9 mouse cellular contexts compared by ENCODE assay signal in the genomic region with DNA sequence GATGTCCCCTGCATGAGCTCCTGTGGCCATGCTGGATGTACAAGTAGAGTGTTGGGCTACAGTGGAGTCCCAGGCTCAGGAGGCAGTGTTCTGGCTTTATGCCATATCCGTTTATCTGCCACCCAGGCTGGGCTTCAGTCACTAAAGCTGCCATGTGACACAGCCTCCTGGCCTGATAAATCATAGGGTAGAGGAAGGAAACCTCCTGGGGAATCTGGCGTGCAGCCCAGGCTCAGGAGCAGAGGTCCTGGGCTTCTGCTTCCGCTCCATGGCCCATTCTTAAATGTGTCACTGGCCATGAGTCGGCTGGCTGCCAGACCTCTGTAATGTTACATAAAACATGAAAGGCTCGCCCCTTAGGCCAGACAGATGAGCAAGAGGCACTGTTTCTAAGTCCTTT. TPM values are rescaled to one million over a fixed set of nuclear protein-coding genes. Genes with fewer than 3 reads are reported as not detected.
DNase-seq lines count a peak whose midpoint lies in the region; ATAC-seq and TF ChIP-seq lines count a peak whose summit lies in the region.
"Had no signal": no experiment of that assay in that cellular context is flagged by ENCODE, and none has a peak within 500 bp of the region (broad histone marks: within the 10 kb centered on the region; RNA-seq: fewer than 3 reads in every experiment).

No protein-coding gene starts in this region.

- no peaks in the 10 kb centered on the region for H3K27me3 ChIP-seq in hindbrain, embryonic 16.5 days (replicated peaks; ENCODE audit: control insufficient read depth, insufficient read depth, low read length)
- no peaks in the 10 kb centered on the region for H3K27me3 ChIP-seq in midbrain, embryonic 16.5 days (ENCODE audit: control insufficient read depth, insufficient read depth, low read depth, low read length)
- H3K27me3 ChIP-seq in stomach, embryonic 16.5 days (ENCODE audit: control insufficient read depth, insufficient read depth, low read length), result no peaks in the 10 kb centered on the region

- DNase-seq in MN1 (ENCODE audit: low spot score), result peak; percentile 97
- peak; percentile 52 to 72 for DNase-seq in adrenal gland, postnatal 4 days (ENCODE audit: low spot score in 2 of 2)
- DNase-seq in gastrocnemius, adult 2 months, result peak; percentile 87
- DNase-seq in left cerebral cortex, postnatal 10 days (ENCODE audit: extremely low spot score in 1 of 2, low spot score in 2 of 2), result peak; percentile 68 to 96
- DNase-seq in T-cell, adult 2 months (ENCODE audit: low spot score), result no peak

- ATAC-seq in hindbrain, embryonic 16.5 days, result peak; percentile 75
- peak; percentile 78 for ATAC-seq in midbrain, embryonic 16.5 days
- peak; percentile 45 for ATAC-seq in stomach, embryonic 16.5 days (ENCODE audit: insufficient read depth, low FRiP score)

- H3K36me3 ChIP-seq in hindbrain, embryonic 16.5 days (ENCODE audit: control insufficient read depth, insufficient read depth, low read length), result no peaks in the 10 kb centered on the region
- H3K36me3 ChIP-seq in midbrain, embryonic 16.5 days (ENCODE audit: control insufficient read depth, insufficient read depth, low read length), result no peaks in the 10 kb centered on the region
- no peaks in the 10 kb centered on the region for H3K36me3 ChIP-seq in stomach, embryonic 16.5 days (ENCODE audit: control insufficient read depth, insufficient read depth, low read length)

- 26% methylated on average over 5 of the region's 5 CpGs for WGBS in hindbrain, embryonic 16.5 days
- 33% methylated on average over 5 of the region's 5 CpGs for WGBS in midbrain, embryonic 16.5 days
- WGBS in stomach, embryonic 16.5 days, result 24% methylated on average over 5 of the region's 5 CpGs

- H3K9me3 ChIP-seq in hindbrain, embryonic 16.5 days (ENCODE audit: control insufficient read depth, low read length), result no peaks in the 10 kb centered on the region
- no peaks in the 10 kb centered on the region for H3K9me3 ChIP-seq in midbrain, embryonic 16.5 days (replicated peaks; ENCODE audit: control insufficient read depth, low read length, poor library complexity, severe bottlenecking)
- H3K9me3 ChIP-seq in stomach, embryonic 16.5 days (replicated peaks; ENCODE audit: control insufficient read depth, low read length), result peaks cover 4% of the 10 kb centered on the region; the same call in 1 of the 2 replicates

- intact Hi-C loops in gastrocnemius, adult 2 months (cut with DNase I), result loop anchor here (5.0 kb wide), 1 partner anchor 39 kb away; a partner anchor contains a TSS
- intact Hi-C loops in left cerebral cortex, postnatal 10 days (cut with DNase I), result no loop called here

- H3K9ac ChIP-seq in hindbrain, embryonic 16.5 days (ENCODE audit: low read depth, low read length), result no peak overlapping the region
- no peak overlapping the region for H3K9ac ChIP-seq in midbrain, embryonic 16.5 days (ENCODE audit: low read depth, low read length)
- H3K9ac ChIP-seq in stomach, embryonic 16.5 days (ENCODE audit: low read length), result no peak overlapping the region; the same call in 1 of the 2 replicates

- peaks cover 23% of the 10 kb centered on the region for H3K4me1 ChIP-seq in hindbrain, embryonic 16.5 days (ENCODE audit: control insufficient read depth, insufficient read depth, low read depth, low read length)
- no peaks in the 10 kb centered on the region; the same call in 1 of the 2 replicates for H3K4me1 ChIP-seq in midbrain, embryonic 16.5 days (ENCODE audit: control insufficient read depth, insufficient read depth, low read length)
- H3K4me1 ChIP-seq in stomach, embryonic 16.5 days (ENCODE audit: control insufficient read depth, insufficient read depth, low read length), result peaks cover 34% of the 10 kb centered on the region

- H3K27ac ChIP-seq in gastrocnemius, adult 2 months, result peak overlapping the region; percentile 78
- H3K27ac ChIP-seq in hindbrain, embryonic 16.5 days (ENCODE audit: low read depth, low read length), result peak overlapping the region; percentile 69
- 0 out of 2 replicates have a peak overlapping the region, but pooled peaks have one; percentile 35 for H3K27ac ChIP-seq in midbrain, embryonic 16.5 days (ENCODE audit: low read length)
- H3K27ac ChIP-seq in stomach, embryonic 16.5 days (ENCODE audit: low read length), result peak overlapping the region; percentile 88

- H3K4me2 ChIP-seq in hindbrain, embryonic 16.5 days (ENCODE audit: low read length), result no peak overlapping the region
- no peak overlapping the region for H3K4me2 ChIP-seq in midbrain, embryonic 16.5 days (ENCODE audit: low read length)
- peak overlapping the region; percentile 19; the same call in 1 of the 2 replicates for H3K4me2 ChIP-seq in stomach, embryonic 16.5 days (ENCODE audit: low read depth, low read length)

- no peak overlapping the region for H3K4me3 ChIP-seq in gastrocnemius, adult 2 months
- H3K4me3 ChIP-seq in hindbrain, embryonic 16.5 days (ENCODE audit: low read length), result no peak overlapping the region
- no peak overlapping the region for H3K4me3 ChIP-seq in midbrain, embryonic 16.5 days (ENCODE audit: low read depth, low read length)
- H3K4me3 ChIP-seq in stomach, embryonic 16.5 days (replicated peaks; ENCODE audit: low read length), result no peak overlapping the region

- no peak for TF ChIP-seq CTCF in gastrocnemius, adult 2 months (IDR thresholded peaks at IDR 0.05)

RNA-seq across cellular contexts. Expression of a gene that starts 31.3 kb away (rescaled TPM):
- under 1 TPM; 0.22 to 0.37 TPM for total RNA-seq in adrenal gland, postnatal 4 days (2021)
- not detected for total RNA-seq in gastrocnemius, adult 2 months (2021)
- not detected in 2 replicates for polyA plus RNA-seq in hindbrain, embryonic 16.5 days (2015; fragmentation: Nextera tagmentation; extraction: Ambion mirVana)
- under 1 TPM in 1 of 2 experiments, not detected in 1; 0.34 TPM for total RNA-seq in left cerebral cortex, postnatal 10 days (2021)
- not detected in 2 replicates for polyA plus RNA-seq in midbrain, embryonic 16.5 days (2015; fragmentation: Nextera tagmentation; extraction: Ambion mirVana)
- polyA plus RNA-seq in stomach, embryonic 16.5 days (2015; fragmentation: Nextera tagmentation; extraction: Ambion mirVana), result not detected in 2 replicates
- polyA plus RNA-seq: embryonic facial prominence, embryonic 11.5 days had no signal

RNA-seq across cellular contexts. Expression of a gene that starts 36.7 kb away (rescaled TPM):
- total RNA-seq in adrenal gland, postnatal 4 days (2021), result 100 to 1,000 TPM; 158 to 160 TPM
- total RNA-seq in gastrocnemius, adult 2 months (2021), result 10 to 100 TPM; 63.4 to 87.3 TPM
- polyA plus RNA-seq in hindbrain, embryonic 16.5 days (2015; fragmentation: Nextera tagmentation; extraction: Ambion mirVana), result 65.1 and 67.4 TPM in 2 replicates
- 100 to 1,000 TPM; 125 to 126 TPM for total RNA-seq in left cerebral cortex, postnatal 10 days (2021)
- 37.7 and 45.7 TPM in 2 replicates for polyA plus RNA-seq in midbrain, embryonic 16.5 days (2015; fragmentation: Nextera tagmentation; extraction: Ambion mirVana)
- 151 and 162 TPM in 2 replicates for polyA plus RNA-seq in stomach, embryonic 16.5 days (2015; fragmentation: Nextera tagmentation; extraction: Ambion mirVana)

Comparison
In these comparisons a context has a peak if more than half of its experiments do, and no peak if none do; other contexts are left out.
1. H3K27ac ChIP-seq: peak in every context shown above with its lines; median percentile 88 in stomach, embryonic 16.5 days; 78 in gastrocnemius, adult 2 months; 69 in hindbrain, embryonic 16.5 days; 35 in midbrain, embryonic 16.5 days.